Mouse (Mus musculus) heart, postnatal 0 days (tissue): ENCODE data around the gene Adamts20. TPM values are rescaled to one million over a fixed set of nuclear protein-coding genes. Genes with fewer than 3 reads are reported as not detected.

ENCODE experiments used
- ATAC-seq: fragments of 200-750 bp; cut with Nextera tagmentation; 2 replicates; pipeline ENCODE4 v1.8.0; 2017; ENCODE audit warnings: low read depth, moderate number of reproducible peaks, moderate library complexity; ENCODE audit not compliant: insufficient read depth
- DNase-seq: peaks from one replicate; pipeline ENCODE4 v3.0.0-alpha.2; 2016; ENCODE audit warnings: low spot score
- H3K27ac ChIP-seq: fragments of 300-500 bp; sonication (generic); 2 replicates; pipeline ENCODE4 v1.5.1; 2014; ENCODE audit warnings: low read depth, mild to moderate bottlenecking
- H3K27me3 ChIP-seq: fragments of 300-500 bp; sonication (generic); 2 replicates; pipeline ENCODE4 v1.6.1; 2014; ENCODE audit warnings: low read length, mixed read lengths; ENCODE audit not compliant: control insufficient read depth, insufficient read depth
- H3K36me3 ChIP-seq: fragments of 300-500 bp; sonication (generic); replicated peaks from 2 replicates; pipeline ENCODE4 v1.6.1; 2014; ENCODE audit warnings: low read length, mixed read lengths; ENCODE audit not compliant: control insufficient read depth, insufficient read depth
- H3K4me1 ChIP-seq: fragments of 300-500 bp; sonication (generic); 2 replicates; pipeline ENCODE4 v1.6.1; 2014; ENCODE audit warnings: antibody characterized with exemption; ENCODE audit not compliant: control insufficient read depth, insufficient read depth
- H3K4me2 ChIP-seq: fragments of 300-500 bp; sonication (generic); 2 replicates; pipeline ENCODE4 v1.6.1; 2014; ENCODE audit warnings: low read depth, mild to moderate bottlenecking, low read length, moderate library complexity
- H3K4me3 ChIP-seq: fragments of 300-500 bp; sonication (generic); 2 replicates; pipeline ENCODE4 v1.5.1; 2014; ENCODE audit warnings: low read depth, low read length
- H3K9ac ChIP-seq: fragments of 300-500 bp; sonication (generic); replicated peaks from 2 replicates; pipeline ENCODE4 v1.6.1; 2014; ENCODE audit warnings: low read depth, low read length, mixed read lengths
- H3K9me3 ChIP-seq: fragments of 300-500 bp; sonication (generic); replicated peaks from 2 replicates; pipeline ENCODE4 v1.6.1; 2016; ENCODE audit warnings: low read length; ENCODE audit not compliant: control insufficient read depth
- CTCF ChIP-seq: IDR thresholded peaks from 2 replicates; pipeline ENCODE4 v1.5.1; 2016; ENCODE audit warnings: antibody characterized with exemption, control low read depth, low read depth
- EP300 ChIP-seq: IDR thresholded peaks from 2 replicates; pipeline ENCODE4 v1.6.1; 2016; ENCODE audit warnings: antibody characterized with exemption, low read depth
- WGBS: fragments of 180-500 bp; shearing (Covaris S2); extraction: QIAGEN DNeasy Blood & Tissue Kit; methylation state at CpG from one replicate; pipeline ENCODE4 v1.1.7; 2014; 5-methylcytosine and 5-hydroxymethylcytosine counted together
- polyA plus RNA-seq: library from polyadenylated mRNA; unstranded; fragments of >200 nt; fragmentation: Nextera tagmentation; extraction: Ambion mirVana; gene quantifications from 2 replicates; pipeline ENCODE4 v1.2.1, GENCODE M21; 2015
- total RNA-seq: library from RNA; depleted of rRNA; stranded (reverse); fragments of >200 nt; gene quantifications from 2 replicates; pipeline ENCODE4 v1.2.3, GENCODE M21; 2014; ENCODE audit warnings: low replicate concordance

Gene Adamts20
- total and polyA plus RNA-seq, 2 experiments from 2014 or later, result 0.29 to 1.5 TPM

- no peak overlapping the region for H3K9ac ChIP-seq
- H3K27me3 ChIP-seq, result no peaks in the 10 kb centered on the region
- H3K4me2 ChIP-seq, result peak overlapping the region; percentile 39
- peak; percentile 68 for DNase-seq
- TF ChIP-seq CTCF (no peak), EP300 (no peak)
- peaks cover 17% of the 10 kb centered on the region for H3K4me1 ChIP-seq
- peak; percentile 56 for ATAC-seq
- 0 out of 2 replicates have a peak overlapping the region, but pooled peaks have one; percentile 11 for H3K4me3 ChIP-seq
- 11% methylated on average over 8 of the region's 8 CpGs for WGBS
- H3K36me3 ChIP-seq, result no peaks in the 10 kb centered on the region
- peak overlapping the region; percentile 73 for H3K27ac ChIP-seq
- H3K9me3 ChIP-seq, result no peaks in the 10 kb centered on the region
These were observed 215.5 kb downstream of the Adamts20 start for GRCm38 (mm10) chr15:94249766-94250165.

DNA sequence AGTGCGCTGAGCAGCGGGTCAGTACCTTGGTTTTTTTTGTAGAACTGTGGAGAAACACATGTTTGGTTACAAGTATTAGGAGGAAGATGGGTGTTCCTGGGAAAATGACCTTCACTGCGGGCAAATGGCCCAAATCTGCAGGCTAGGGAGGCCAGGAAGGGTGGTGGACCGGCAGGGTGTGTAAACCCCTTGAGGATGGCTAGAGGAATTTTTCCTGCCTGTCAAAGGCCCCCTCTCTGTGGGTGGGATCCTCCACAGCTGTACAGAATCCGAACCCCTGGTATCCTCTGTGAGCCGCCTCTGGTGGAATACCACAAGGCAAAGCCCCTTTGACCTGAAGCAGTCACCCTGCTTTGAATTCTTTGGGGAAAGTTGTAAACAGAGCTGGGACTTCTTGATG lies 216.8 kb downstream of the Adamts20 start:
- Histone ChIP-seq H3K27me3 (no peaks in the 10 kb centered on the region), H3K4me3 (no peak overlapping the region), H3K4me1 (peaks cover 17% of the 10 kb centered on the region), H3K4me2 (no peak overlapping the region), H3K27ac (peak overlapping the region; percentile 57), H3K9me3 (no peaks in the 10 kb centered on the region), H3K9ac (no peak overlapping the region), H3K36me3 (no peaks in the 10 kb centered on the region)
- no peak for TF ChIP-seq CTCF
- TF ChIP-seq EP300, result no peak
- WGBS, result 72% methylated on average over 6 of the region's 6 CpGs
- ATAC-seq (no peak; the same call in 1 of the 2 replicates), DNase-seq (no peak)

GRCm38 (mm10) chr15:94246669-94247068 lies 218.5 kb downstream of the Adamts20 start:
- Histone ChIP-seq H3K9ac (no peak overlapping the region), H3K9me3 (no peaks in the 10 kb centered on the region), H3K27ac (peak overlapping the region; percentile 6; the same call in 1 of the 2 replicates), H3K4me1 (peaks cover 17% of the 10 kb centered on the region), H3K4me2 (no peak overlapping the region), H3K27me3 (no peaks in the 10 kb centered on the region), H3K36me3 (no peaks in the 10 kb centered on the region), H3K4me3 (no peak overlapping the region)
- DNase-seq (no peak), ATAC-seq (no peak)
- 81% methylated on average over 5 of the region's 5 CpGs for WGBS
- TF ChIP-seq EP300, result no peak
- no peak for TF ChIP-seq CTCF

GRCm38 (mm10) chr15:94244336-94244735 lies 220.9 kb downstream of the Adamts20 start:
- no peak for ATAC-seq
- H3K4me1 ChIP-seq, result peaks cover 15% of the 10 kb centered on the region
- WGBS, result 55% methylated on average over 2 of the region's 2 CpGs
- H3K4me2 ChIP-seq, result no peak overlapping the region
- DNase-seq, result no peak
- no peak overlapping the region for H3K27ac ChIP-seq
- no peak overlapping the region for H3K4me3 ChIP-seq
- H3K36me3 ChIP-seq, result no peaks in the 10 kb centered on the region
- no peak overlapping the region for H3K9ac ChIP-seq
- H3K9me3 ChIP-seq, result no peaks in the 10 kb centered on the region
- TF ChIP-seq CTCF, result no peak
- no peak for TF ChIP-seq EP300
- no peaks in the 10 kb centered on the region for H3K27me3 ChIP-seq

DNA sequence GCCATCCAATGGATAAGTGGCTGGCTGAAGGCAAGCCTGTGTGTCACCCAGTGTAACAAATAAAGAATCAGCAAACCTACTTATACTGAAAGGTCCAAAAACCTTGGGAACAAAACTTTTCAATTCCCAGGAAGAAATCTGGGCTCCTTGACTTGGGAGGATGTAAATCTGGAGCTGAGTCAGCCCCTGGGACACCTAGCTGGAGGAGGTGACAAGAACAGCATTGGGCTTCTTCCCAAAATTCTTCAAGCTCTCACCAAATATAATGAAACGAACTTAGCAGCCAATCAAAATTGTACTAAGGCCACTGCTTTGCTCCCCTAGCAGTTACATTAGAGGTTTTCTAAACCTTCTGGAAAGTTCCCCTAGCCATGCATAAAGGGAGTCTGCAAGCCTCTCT lies 223.1 kb downstream of the Adamts20 start:
- TF ChIP-seq EP300, result no peak
- no peak for TF ChIP-seq CTCF

DNA sequence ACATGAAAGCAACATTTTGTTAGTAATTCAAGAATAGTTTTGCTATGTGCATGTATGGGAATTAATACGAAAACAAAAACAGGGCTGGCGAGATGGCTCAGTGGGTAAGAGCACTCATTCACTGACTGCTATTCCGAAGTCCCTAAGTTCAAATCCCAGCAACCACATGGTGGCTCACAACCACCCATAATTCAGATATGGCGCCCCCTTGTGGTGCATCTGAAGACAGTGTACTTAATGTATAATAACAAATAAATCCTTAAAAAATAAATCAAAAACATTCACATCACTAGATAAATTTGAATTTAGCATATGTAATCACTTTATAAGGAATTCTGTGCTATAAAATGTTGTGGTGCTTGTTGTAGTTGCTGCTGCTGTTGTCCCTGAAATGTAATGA lies 225.6 kb downstream of the Adamts20 start:
- no peaks in the 10 kb centered on the region for H3K4me1 ChIP-seq
- no peak overlapping the region for H3K9ac ChIP-seq
- no peaks in the 10 kb centered on the region for H3K36me3 ChIP-seq
- WGBS, result 76% methylated on average over 4 of the region's 4 CpGs
- H3K4me3 ChIP-seq, result no peak overlapping the region
- TF ChIP-seq CTCF (0 out of 2 replicates have a peak, but pooled peaks have one; percentile 11), EP300 (no peak)
- ATAC-seq (no peak), DNase-seq (no peak)
- no peak overlapping the region for H3K27ac ChIP-seq
- H3K9me3 ChIP-seq, result no peaks in the 10 kb centered on the region
- H3K27me3 ChIP-seq, result no peaks in the 10 kb centered on the region
- H3K4me2 ChIP-seq, result no peak overlapping the region

More for the DNA sequence above, 223.1 kb downstream of the Adamts20 start:
- ATAC-seq, result no peak
- Histone ChIP-seq H3K4me3 (no peak overlapping the region), H3K4me2 (no peak overlapping the region), H3K9ac (no peak overlapping the region), H3K4me1 (0 out of 2 replicates have a peak, but pooled peaks cover under 1% of the 10 kb centered on the region), H3K27me3 (no peaks in the 10 kb centered on the region), H3K27ac (no peak overlapping the region), H3K36me3 (no peaks in the 10 kb centered on the region), H3K9me3 (no peaks in the 10 kb centered on the region)
- 85% methylated on average over 1 of the region's 1 CpGs for WGBS
- no peak for DNase-seq
